Mouse (Mus musculus): ENCODE data around the gene Lelp1.

The Lelp1 gene

DNA sequence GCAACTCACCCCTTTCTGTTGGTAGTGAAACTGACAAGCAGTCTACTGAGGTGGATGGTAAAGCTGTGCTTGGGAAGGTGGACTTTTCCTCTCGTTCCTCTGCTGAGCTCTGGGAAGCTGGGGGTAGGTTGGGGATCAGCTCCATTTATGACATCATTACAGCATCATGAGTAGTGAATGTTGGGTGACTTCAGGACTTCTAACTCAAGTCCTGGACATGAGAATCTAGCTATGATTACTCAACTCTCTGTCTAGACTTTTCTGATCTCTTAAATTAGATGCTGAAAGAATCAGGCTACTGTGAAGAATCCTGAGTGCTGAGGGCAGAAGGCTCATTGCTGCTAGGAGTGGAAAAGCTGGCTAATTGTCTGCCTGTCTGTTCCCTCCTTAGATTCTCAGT lies at the start of gene Lelp1:
Gene Lelp1, minus strand, starts transcription at position 101 of the 400 bp plus-strand sequence.
- no peak for DNase-seq (ENCODE audit: low read depth)

DNA sequence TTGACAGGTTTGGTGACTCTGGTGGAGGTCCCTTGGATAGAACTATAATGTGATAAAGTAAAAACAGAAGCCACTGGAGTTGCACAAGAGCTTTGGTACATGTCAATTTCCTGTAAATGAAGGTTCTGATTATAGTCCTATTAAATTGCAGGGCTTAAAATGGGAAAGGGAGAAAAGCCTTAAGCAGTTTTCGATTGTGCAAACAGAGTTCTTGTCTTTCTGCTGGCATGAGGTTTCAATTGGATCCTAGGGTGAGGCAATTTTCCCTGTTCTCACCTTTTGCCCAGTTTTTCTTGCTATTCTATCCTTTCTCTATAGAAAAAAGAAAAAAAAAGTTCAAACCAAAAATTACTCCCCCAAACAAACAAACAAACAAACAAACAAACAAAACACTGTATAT lies 34.3 kb upstream of the Lelp1 start:
- DNase-seq (ENCODE audit: low read depth), result no peak

DNA sequence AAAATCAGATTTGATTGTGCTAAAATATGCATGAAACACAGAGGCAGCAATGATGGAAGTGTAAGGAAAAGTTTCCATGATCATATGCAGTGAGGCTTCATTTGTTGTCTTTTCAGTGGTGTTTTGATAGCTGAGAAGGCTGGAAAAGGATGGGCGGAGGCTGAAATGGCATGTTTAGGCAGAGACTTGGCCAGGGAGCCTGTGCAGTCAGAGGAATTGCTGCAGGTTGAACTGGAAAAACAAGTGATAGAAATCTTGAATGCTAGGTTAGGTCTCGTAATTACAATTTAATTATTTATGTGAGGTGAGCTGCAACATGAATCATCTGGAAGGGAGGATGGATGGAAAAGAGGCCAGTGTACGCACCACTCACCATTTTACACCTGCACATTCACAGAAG lies 27.3 kb upstream of the Lelp1 start:
- no peak for DNase-seq (ENCODE audit: low read depth)

DNA sequence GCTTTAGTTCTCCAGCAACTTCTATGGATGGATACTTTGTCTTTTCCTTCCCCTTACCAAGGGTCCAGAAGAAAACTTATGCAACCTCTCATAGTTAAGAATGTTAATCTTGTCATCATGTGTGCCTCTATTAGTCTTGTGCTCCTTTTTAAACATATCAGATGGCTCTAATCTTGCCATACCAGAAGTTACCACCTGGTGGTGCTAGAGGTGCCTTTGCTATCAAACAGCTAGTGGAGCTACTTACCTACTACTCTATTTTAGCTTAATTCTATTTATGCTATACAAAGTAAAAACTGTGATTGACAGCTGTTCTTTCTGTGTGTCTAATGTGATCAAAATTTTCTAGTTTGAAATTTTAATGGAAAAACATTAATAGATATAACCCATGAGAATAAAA lies 10.8 kb upstream of the Lelp1 start:
- DNase-seq (ENCODE audit: low read depth), result peak; percentile 55

DNA sequence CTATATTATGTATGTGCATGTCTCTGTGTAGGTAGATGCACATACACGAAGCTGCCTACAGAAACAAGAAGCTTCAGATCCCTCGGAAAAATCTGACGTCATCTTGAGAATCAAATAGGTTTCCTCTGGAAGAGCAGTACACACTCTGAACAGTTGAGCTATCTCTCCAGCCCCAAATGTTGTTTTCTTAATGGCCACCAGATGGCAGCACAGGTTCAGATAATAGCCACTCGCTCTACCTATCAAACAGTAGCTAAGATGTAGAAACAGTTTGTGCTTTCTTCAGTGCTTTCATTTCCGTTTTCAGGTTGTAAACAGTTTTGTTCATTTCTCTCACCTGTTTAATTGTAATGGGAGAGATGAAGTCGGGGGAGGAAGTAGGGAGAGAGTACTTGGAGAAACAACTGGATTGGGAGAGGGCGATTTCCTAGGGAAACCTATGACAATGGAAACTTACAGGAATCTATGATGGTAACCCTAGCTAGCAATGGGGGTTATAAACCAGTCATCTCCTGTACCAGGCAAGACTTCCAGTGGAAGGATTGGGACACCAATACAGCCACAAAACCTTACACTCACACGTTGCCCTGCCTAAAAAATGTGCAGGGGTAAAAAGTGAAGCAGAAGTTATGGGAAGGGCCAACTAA lies 8.2 kb upstream of the Lelp1 start:
- peak; percentile 62 for DNase-seq (ENCODE audit: low read depth)

DNA sequence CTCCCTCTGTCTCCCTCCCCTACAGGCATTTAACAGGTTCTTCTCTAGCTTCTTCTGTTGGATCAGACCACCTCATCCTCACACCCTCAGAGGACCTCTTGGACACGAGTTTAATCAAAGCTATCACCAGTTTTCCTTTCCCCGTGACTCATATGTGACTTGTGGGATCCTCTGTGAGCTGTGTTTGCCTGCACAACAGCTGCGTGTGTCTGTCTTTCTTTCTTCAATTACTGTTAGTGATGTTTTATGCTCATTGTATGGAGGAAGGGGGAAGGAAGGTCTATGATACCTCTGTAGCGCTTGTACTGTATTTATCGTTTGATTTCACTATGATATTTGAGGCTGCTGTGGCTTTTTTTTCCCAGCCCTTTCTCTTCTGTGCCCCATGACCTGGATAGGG lies 5.4 kb upstream of the Lelp1 start:
- no peak for DNase-seq (ENCODE audit: low read depth)

- peak; percentile 21 for DNase-seq (ENCODE audit: low read depth)
These were observed 4.9 kb upstream of the Lelp1 start for GRCm38 (mm10) chr3:92147420-92147819.

DNA sequence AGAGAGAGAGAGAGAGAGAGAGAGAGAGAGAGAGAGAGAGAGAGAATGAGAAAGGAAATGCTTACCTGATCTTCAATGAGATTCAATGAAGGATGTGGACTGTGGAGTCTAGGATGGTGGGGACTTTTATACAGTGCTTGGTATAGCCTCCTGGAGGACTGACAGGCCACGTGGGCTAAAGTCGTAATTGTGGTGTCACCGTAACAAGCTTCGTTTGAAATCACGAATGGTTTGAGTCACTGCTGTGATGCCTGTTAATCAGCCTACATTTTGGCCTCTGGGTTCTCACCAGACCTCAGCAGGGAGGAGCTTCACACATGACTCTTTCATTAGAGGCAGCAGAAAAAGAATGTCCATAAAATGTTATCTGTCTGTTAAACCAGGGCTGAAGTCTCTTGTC lies 18.7 kb downstream of the Lelp1 start, which contains the start of gene Prr9:
Gene Prr9, minus strand, starts transcription at position 101 of the 400 bp plus-strand sequence.
- DNase-seq (ENCODE audit: low read depth), result no peak

DNA sequence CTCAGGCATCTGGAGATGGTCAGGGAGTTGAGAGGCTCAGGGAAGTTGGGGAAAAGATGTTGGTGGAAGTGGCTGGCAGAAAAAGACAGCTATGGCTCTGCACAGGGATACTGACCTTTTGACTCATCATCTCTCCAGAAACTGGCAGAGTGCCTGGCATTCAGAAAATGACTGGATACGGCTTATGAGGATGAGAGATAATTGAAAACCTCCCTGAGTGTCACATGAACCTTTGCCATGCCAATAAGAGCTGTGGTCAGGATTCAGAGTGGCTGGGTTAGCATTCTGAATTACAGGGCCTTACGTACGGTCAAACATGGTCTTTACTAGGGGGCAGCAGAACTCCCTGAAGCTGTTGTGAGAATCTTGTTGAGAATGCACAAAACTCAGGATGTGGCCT lies 21.6 kb downstream of the Lelp1 start:
- no peak for DNase-seq (ENCODE audit: low read depth)

DNA sequence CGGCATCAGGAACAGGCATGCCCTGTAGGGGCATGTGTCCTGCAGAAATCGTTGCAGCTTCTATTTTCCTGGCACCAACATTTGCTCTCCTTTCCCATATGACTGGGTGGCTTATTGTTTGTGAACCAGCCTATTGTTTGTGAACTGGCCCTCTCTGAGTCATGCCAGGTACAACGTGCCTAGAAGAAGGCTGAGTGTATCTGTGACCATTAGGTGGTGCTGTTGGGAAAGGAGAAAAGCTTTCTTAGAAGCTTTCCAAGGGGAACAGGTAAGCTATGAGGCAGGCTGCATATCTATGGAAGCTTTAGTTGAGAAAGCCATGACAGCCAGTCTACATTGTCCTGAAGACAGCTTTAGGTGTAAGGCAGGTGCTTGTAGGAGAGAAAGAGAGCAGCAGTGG lies 24.6 kb downstream of the Lelp1 start:
- peak; percentile 52 for DNase-seq (ENCODE audit: low read depth)

DNA sequence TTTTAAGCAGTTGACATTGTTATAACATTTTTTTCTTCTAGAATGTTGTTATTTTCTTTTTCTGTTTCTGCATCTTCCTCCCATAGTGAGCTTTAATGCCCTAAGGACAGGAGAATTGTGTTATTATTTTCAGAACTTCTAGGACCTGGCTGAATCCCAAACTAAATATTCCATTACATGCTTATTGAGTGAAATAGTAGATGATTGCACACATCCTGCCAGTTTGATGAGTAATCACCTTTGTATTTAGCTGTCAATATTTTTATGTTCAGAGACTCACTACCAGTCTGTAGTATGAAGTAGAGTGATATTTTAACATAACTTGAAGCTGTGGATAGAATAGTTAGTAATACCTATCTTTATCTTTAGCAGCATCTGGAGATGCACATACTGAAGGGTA lies 31.0 kb downstream of the Lelp1 start:
- DNase-seq (ENCODE audit: low read depth), result no peak

DNA sequence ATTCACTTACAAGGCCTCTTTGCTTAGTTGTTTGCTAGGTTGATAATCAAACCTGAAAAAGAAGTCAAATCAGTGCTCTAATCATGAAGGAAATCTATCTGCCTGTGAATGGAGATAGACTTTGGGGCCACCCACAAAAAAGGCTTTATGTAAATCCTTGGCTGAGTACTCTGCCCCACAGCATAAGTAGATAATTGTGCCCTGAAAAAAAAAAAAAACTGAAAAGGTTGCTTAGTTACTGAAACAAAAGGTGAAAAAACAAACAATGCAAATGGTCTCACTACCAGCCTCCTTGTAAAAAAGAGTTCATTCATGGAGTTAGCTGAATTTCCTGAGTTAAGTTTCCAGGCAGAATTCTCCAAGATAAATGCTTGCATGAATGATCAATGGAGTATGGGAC lies 31.8 kb downstream of the Lelp1 start:
- DNase-seq (ENCODE audit: low read depth), result no peak

DNA sequence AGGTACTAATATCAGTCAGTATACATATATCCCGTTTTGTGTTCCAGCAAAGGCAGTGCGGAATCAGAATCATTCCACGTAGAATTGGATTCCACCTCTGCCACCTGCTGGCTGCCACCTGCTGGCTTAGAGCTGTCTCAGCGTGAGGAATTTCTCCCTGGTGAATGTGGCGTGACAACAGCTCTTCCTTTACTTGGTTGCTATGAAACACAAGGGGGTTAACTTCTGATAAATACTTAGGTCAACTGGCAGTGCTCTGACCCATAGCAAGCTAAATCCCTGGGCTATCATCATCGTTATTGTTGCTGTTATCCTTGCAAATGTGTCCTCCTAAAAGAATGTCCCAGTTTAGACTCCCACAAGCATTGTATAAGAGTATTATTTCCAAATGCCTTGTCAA lies 36.0 kb downstream of the Lelp1 start:
- no peak for DNase-seq (ENCODE audit: low read depth)
